Mouse (Mus musculus) heart, postnatal 0 days (tissue): ENCODE measurements at regions not wholly inside any gene's neighbourhood (a gene's known extent, or its start where the extent isn't known, plus 50 kb on each side); places are given as distances from the start of the nearest gene placed in this dataset.

Experiments used
- ATAC-seq: fragments of 200-750 bp; cut with Nextera tagmentation; 2 replicates; pipeline ENCODE4 v1.8.0; 2017; ENCODE audit warnings: low read depth, moderate number of reproducible peaks, moderate library complexity; ENCODE audit not compliant: insufficient read depth
- DNase-seq: peaks from one replicate; pipeline ENCODE4 v3.0.0-alpha.2; 2016; ENCODE audit warnings: low spot score
- H3K27ac ChIP-seq: fragments of 300-500 bp; sonication (generic); 2 replicates; pipeline ENCODE4 v1.5.1; 2014; ENCODE audit warnings: low read depth, mild to moderate bottlenecking
- H3K27me3 ChIP-seq: fragments of 300-500 bp; sonication (generic); 2 replicates; pipeline ENCODE4 v1.6.1; 2014; ENCODE audit warnings: low read length, mixed read lengths; ENCODE audit not compliant: control insufficient read depth, insufficient read depth
- H3K36me3 ChIP-seq: fragments of 300-500 bp; sonication (generic); replicated peaks from 2 replicates; pipeline ENCODE4 v1.6.1; 2014; ENCODE audit warnings: low read length, mixed read lengths; ENCODE audit not compliant: control insufficient read depth, insufficient read depth
- H3K4me1 ChIP-seq: fragments of 300-500 bp; sonication (generic); 2 replicates; pipeline ENCODE4 v1.6.1; 2014; ENCODE audit warnings: antibody characterized with exemption; ENCODE audit not compliant: control insufficient read depth, insufficient read depth
- H3K4me2 ChIP-seq: fragments of 300-500 bp; sonication (generic); 2 replicates; pipeline ENCODE4 v1.6.1; 2014; ENCODE audit warnings: low read depth, mild to moderate bottlenecking, low read length, moderate library complexity
- H3K4me3 ChIP-seq: fragments of 300-500 bp; sonication (generic); 2 replicates; pipeline ENCODE4 v1.5.1; 2014; ENCODE audit warnings: low read depth, low read length
- H3K9ac ChIP-seq: fragments of 300-500 bp; sonication (generic); replicated peaks from 2 replicates; pipeline ENCODE4 v1.6.1; 2014; ENCODE audit warnings: low read depth, low read length, mixed read lengths
- H3K9me3 ChIP-seq: fragments of 300-500 bp; sonication (generic); replicated peaks from 2 replicates; pipeline ENCODE4 v1.6.1; 2016; ENCODE audit warnings: low read length; ENCODE audit not compliant: control insufficient read depth
- CTCF ChIP-seq: IDR thresholded peaks from 2 replicates; pipeline ENCODE4 v1.5.1; 2016; ENCODE audit warnings: antibody characterized with exemption, control low read depth, low read depth
- EP300 ChIP-seq: IDR thresholded peaks from 2 replicates; pipeline ENCODE4 v1.6.1; 2016; ENCODE audit warnings: antibody characterized with exemption, low read depth
- WGBS: fragments of 180-500 bp; shearing (Covaris S2); extraction: QIAGEN DNeasy Blood & Tissue Kit; methylation state at CpG from one replicate; pipeline ENCODE4 v1.1.7; 2014; 5-methylcytosine and 5-hydroxymethylcytosine counted together

DNA sequence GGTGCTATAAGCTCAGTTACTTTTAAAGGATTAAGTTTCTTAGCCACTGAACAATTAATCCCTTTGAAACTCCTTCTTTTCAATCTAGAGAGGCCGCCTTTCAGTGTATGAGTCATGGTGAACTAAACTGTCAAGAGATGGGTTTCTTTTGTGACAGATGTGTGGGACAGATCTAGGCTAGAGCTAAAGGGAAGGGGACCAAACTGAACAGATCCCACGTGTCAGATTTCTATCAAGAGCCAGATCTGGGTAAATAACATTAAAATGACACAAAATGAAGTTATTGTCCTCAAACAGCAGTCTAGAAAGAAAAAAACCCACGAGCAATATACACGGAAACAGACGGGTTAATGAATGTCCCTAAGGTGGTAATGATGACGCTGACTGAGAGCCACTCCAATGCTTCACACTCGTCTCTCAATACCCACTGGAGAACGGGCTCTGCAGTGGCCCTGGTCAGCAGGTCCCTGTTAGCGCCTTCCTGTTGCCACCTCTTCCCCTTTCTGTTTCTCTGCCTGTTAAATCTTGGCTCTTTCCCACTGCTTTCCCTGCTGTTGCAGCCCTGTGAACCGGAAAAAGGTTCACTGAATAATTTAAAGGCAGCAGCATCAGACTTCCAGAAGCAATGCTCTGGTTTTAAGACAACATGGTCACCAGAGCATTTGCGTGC, 52.7 kb upstream of the Rab3gap2 start:
- no peak for DNase-seq
- 58% methylated on average over 11 of the region's 11 CpGs for WGBS
- H3K27ac ChIP-seq: no peak overlapping the region
- H3K27me3 ChIP-seq: no peaks in the 10 kb centered on the region
- ATAC-seq: no peak
- no peaks in the 10 kb centered on the region for H3K36me3 ChIP-seq
- TF ChIP-seq CTCF: no peak
- no peak for TF ChIP-seq EP300
- H3K9me3 ChIP-seq: no peaks in the 10 kb centered on the region
- H3K4me1 ChIP-seq: no peaks in the 10 kb centered on the region
- H3K4me3 ChIP-seq: no peak overlapping the region
- H3K9ac ChIP-seq: no peak overlapping the region
- H3K4me2 ChIP-seq: no peak overlapping the region

DNA sequence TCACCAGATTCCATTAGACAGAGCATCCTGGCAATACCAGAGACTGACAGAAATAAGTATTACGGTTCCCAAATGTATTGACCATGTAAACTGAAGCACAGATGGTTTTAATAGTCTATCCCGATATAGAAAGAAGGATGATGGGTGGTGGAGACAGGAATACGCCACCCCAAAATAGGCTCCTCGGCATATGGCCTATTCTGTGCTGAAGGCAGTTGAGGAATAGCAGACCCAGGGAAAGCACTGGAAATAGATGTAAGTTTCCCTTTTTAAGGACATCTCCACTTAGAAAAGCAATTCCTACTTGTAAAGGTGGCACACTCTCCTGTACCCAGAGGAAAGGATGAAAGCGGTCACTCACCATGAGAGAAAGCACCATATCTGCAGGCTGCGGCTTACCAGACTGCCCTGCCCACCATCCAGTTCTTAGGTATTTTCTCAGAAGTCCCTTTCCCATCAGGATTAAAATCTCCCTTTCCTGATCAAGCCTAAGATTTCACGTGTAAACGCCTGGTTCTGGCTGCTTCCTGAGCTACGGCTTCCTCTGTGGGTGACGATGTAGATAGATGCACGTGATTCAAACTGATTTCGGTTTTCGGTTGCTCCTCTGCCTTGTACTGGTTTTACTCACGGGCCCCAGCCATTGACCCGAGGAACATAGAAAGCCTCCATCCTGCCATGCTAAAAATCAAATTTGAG, 53.3 kb upstream of the Rab3gap2 start:
- 81% methylated on average over 15 of the region's 15 CpGs for WGBS
- no peaks in the 10 kb centered on the region for H3K4me1 ChIP-seq
- no peak overlapping the region for H3K4me3 ChIP-seq
- no peaks in the 10 kb centered on the region for H3K36me3 ChIP-seq
- H3K27ac ChIP-seq: no peak overlapping the region
- ATAC-seq (no peak), DNase-seq (no peak)
- H3K9me3 ChIP-seq: no peaks in the 10 kb centered on the region
- H3K4me2 ChIP-seq: no peak overlapping the region
- no peaks in the 10 kb centered on the region for H3K27me3 ChIP-seq
- no peak overlapping the region for H3K9ac ChIP-seq
- TF ChIP-seq EP300 (no peak), CTCF (no peak)

DNA sequence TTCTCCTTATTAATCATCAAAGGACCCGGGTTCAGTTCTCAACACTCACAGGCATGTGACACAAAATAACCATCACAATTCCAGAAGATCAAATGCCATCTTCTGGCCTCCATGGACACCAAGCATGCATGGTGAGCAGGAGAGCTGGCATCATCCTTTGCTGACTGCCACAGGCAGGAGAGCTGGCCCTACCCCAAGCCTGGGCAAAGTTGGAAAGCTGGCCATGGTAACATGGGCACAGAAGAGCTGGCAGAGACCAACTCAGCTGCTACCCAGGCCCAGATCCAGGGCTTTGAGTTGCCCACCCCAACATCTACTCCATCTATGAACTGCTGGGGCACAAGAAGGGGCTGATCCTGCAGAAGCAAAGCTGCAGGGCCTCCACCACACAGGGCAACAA, 59.1 kb upstream of the Rab3gap2 start:
- Histone ChIP-seq H3K36me3 (no peaks in the 10 kb centered on the region), H3K9me3 (no peaks in the 10 kb centered on the region), H3K4me2 (no peak overlapping the region), H3K27ac (no peak overlapping the region), H3K4me1 (no peaks in the 10 kb centered on the region), H3K4me3 (no peak overlapping the region), H3K27me3 (no peaks in the 10 kb centered on the region), H3K9ac (no peak overlapping the region)
- no peak for DNase-seq
- 72% methylated on average over 1 of the region's 1 CpGs for WGBS
- ATAC-seq: no peak
- no peak for TF ChIP-seq EP300
- no peak for TF ChIP-seq CTCF

DNA sequence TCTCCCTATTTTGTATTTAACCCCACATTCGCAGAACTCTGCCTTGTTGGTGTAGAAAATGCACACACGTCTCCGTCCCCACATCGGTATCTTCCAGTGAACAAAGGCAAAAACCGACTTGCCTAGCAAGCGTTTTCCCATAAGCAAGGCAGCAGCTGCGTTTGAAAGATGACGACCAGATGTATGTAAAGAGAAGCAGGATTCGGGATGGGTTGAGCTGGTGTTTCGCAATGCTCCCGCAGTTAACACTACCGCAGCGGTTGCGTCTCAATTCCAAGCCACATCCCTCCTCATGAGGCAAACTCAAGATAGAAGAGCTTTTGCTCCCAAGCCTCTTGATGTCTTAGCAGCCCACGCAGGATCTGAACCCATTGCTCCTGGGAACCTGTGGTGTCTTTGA, 59.9 kb upstream of the Rab3gap2 start:
- ATAC-seq: no peak

DNA sequence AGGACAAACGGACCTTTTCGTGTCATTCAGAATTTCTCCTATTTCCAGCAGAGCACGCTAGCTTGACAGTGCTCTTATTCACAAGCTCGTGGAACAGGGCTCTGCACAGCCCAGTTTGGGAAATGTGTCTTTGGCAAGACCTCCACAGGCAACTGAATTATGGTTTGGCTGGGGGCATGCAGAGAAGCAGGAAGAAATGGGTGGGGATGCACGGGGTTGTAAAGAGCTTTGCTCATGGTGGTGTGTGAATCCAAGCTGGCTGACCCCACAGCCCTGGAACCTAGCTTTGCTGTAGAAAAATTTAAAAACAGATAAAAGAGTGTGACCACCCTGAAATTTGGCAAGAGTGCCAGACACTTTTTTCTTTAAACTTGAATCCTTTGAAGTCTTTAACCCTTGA, 63.6 kb upstream of the Rab3gap2 start:
- DNase-seq (no peak), ATAC-seq (no peak)
- Histone ChIP-seq H3K9me3 (no peaks in the 10 kb centered on the region), H3K36me3 (no peaks in the 10 kb centered on the region), H3K4me2 (no peak overlapping the region), H3K4me3 (no peak overlapping the region), H3K27ac (no peak overlapping the region), H3K9ac (no peak overlapping the region), H3K4me1 (no peaks in the 10 kb centered on the region), H3K27me3 (no peaks in the 10 kb centered on the region)
- TF ChIP-seq CTCF: no peak
- TF ChIP-seq EP300: no peak
- WGBS: 65% methylated on average over 5 of the region's 5 CpGs

More for the DNA sequence above, 59.9 kb upstream of the Rab3gap2 start:
- Histone ChIP-seq H3K9ac (no peak overlapping the region), H3K36me3 (no peaks in the 10 kb centered on the region), H3K27ac (no peak overlapping the region), H3K4me3 (no peak overlapping the region), H3K4me1 (no peaks in the 10 kb centered on the region), H3K27me3 (no peaks in the 10 kb centered on the region), H3K9me3 (no peaks in the 10 kb centered on the region), H3K4me2 (no peak overlapping the region)
- TF ChIP-seq EP300: no peak
- TF ChIP-seq CTCF: no peak
- no peak for DNase-seq
- WGBS: 90% methylated on average over 15 of the region's 15 CpGs
